ENCODE assay signal across 9 mouse cellular contexts in the genomic region with DNA sequence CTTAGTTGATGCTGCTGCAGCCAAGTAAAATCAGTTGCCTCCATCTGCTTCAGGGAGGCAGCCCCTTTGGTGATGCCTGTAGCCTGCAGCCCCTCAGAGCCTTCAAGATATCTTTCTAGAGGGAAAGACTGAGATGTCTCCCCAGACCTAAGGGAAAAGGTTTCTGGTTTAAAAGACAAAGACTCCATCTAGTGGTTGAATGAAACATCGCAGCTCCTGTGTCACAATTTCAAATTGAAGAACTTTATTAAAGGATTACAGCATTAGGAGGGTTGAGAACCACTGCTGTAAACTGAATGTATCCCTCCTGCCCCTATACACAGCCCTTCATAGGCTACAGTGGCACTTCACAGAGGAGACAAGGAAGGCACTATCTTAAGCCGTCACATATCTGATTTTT.
DNase-seq lines count a peak whose midpoint lies in the region; ATAC-seq and TF ChIP-seq lines count a peak whose summit lies in the region.
"Had no signal": no experiment of that assay in that cellular context is flagged by ENCODE, and none has a peak within 500 bp of the region (broad histone marks: within the 10 kb centered on the region; RNA-seq: fewer than 3 reads in every experiment).

No protein-coding gene starts in this region.

- H3K9me3 ChIP-seq in hindbrain, postnatal 0 days (ENCODE audit: low read length) = no peaks in the 10 kb centered on the region
- no peaks in the 10 kb centered on the region for H3K9me3 ChIP-seq in hindbrain, embryonic 12.5 days (replicated peaks)
- H3K9me3 ChIP-seq in embryonic facial prominence, embryonic 14.5 days (ENCODE audit: control insufficient read depth, low read length) = no peaks in the 10 kb centered on the region
- H3K9me3 ChIP-seq in stomach, postnatal 0 days (ENCODE audit: control insufficient read depth, low read length) = no peaks in the 10 kb centered on the region
- no peaks in the 10 kb centered on the region for H3K9me3 ChIP-seq in midbrain, embryonic 10.5 days (replicated peaks)
- H3K9me3 ChIP-seq: lung, embryonic 15.5 days had no signal

- H3K27ac ChIP-seq in hindbrain, postnatal 0 days = no peak overlapping the region
- no peak overlapping the region for H3K27ac ChIP-seq in hindbrain, embryonic 12.5 days
- no peak overlapping the region for H3K27ac ChIP-seq in testis, adult 2 months (ENCODE audit: control insufficient read depth, insufficient read depth, low read depth, low read length)
- no peak overlapping the region for H3K27ac ChIP-seq in embryonic facial prominence, embryonic 14.5 days (replicated peaks; ENCODE audit: low read depth, low read length)
- H3K27ac ChIP-seq in stomach, postnatal 0 days (replicated peaks) = no peak overlapping the region
- no peak overlapping the region for H3K27ac ChIP-seq in midbrain, embryonic 10.5 days (replicated peaks)
- H3K27ac ChIP-seq: lung, embryonic 15.5 days had no signal

- DNase-seq in hindbrain, postnatal 0 days (ENCODE audit: low spot score) = peak; percentile 88
- DNase-seq in testis, postnatal 14 days (ENCODE audit: low spot score) = no peak
- peak; percentile 59 for DNase-seq in embryonic facial prominence, embryonic 14.5 days (ENCODE audit: low spot score)
- DNase-seq in stomach, postnatal 0 days (ENCODE audit: low spot score) = no peak
- no peak for DNase-seq in urinary bladder, postnatal 14 days (ENCODE audit: low spot score)
- DNase-seq in midbrain, embryonic 10.5 days (ENCODE audit: low spot score) = no peak

- no peaks in the 10 kb centered on the region for H3K36me3 ChIP-seq in hindbrain, postnatal 0 days (ENCODE audit: insufficient read depth, low read length)
- H3K36me3 ChIP-seq in hindbrain, embryonic 12.5 days = no peaks in the 10 kb centered on the region
- H3K36me3 ChIP-seq in testis, adult 2 months (ENCODE audit: control insufficient read depth, insufficient read depth, low read length) = no peaks in the 10 kb centered on the region
- H3K36me3 ChIP-seq in embryonic facial prominence, embryonic 14.5 days (ENCODE audit: control insufficient read depth, insufficient read depth, low read length) = no peaks in the 10 kb centered on the region
- H3K36me3 ChIP-seq in stomach, postnatal 0 days (ENCODE audit: control insufficient read depth, insufficient read depth, low read length) = no peaks in the 10 kb centered on the region
- no peaks in the 10 kb centered on the region for H3K36me3 ChIP-seq in midbrain, embryonic 10.5 days
- H3K36me3 ChIP-seq: lung, embryonic 15.5 days had no signal

- H3K4me2 ChIP-seq in hindbrain, postnatal 0 days (ENCODE audit: low read depth, low read length) = no peak overlapping the region
- no peak overlapping the region for H3K4me2 ChIP-seq in hindbrain, embryonic 12.5 days (replicated peaks)
- no peak overlapping the region for H3K4me2 ChIP-seq in embryonic facial prominence, embryonic 14.5 days (ENCODE audit: low read depth, low read length)
- no peak overlapping the region for H3K4me2 ChIP-seq in stomach, postnatal 0 days (replicated peaks; ENCODE audit: low read depth)
- H3K4me2 ChIP-seq: lung, embryonic 15.5 days had no signal

- no peak for TF ChIP-seq EP300 in stomach, postnatal 0 days (optimal IDR thresholded peaks at IDR 0.05)

- TF ChIP-seq POLR2A in testis, adult 2 months (IDR thresholded peaks at IDR 0.05; ENCODE audit: control insufficient read depth, low read depth, low read length) = no peak

- peak; percentile 74 for TF ChIP-seq CTCF in hindbrain, postnatal 0 days (IDR thresholded peaks at IDR 0.05; ENCODE audit: low read depth)
- TF ChIP-seq CTCF in testis, adult 2 months (IDR thresholded peaks at IDR 0.05; ENCODE audit: control insufficient read depth, insufficient read depth, insufficient replicate concordance, low read depth, low read length) = peak; percentile 10; the same call in 1 of the 2 replicates
- TF ChIP-seq CTCF in stomach, postnatal 0 days (IDR thresholded peaks at IDR 0.05; ENCODE audit: low read depth) = peak; percentile 75

- no peak for ATAC-seq in hindbrain, postnatal 0 days
- ATAC-seq in hindbrain, embryonic 12.5 days (ENCODE audit: low FRiP score) = no peak
- no peak for ATAC-seq in embryonic facial prominence, embryonic 14.5 days (ENCODE audit: low read depth)
- ATAC-seq in stomach, postnatal 0 days (ENCODE audit: low FRiP score, low TSS enrichment) = no peak

- H3K4me1 ChIP-seq in hindbrain, postnatal 0 days (ENCODE audit: insufficient read depth, low read length) = peaks cover 5% of the 10 kb centered on the region; the same call in 1 of the 2 replicates
- H3K4me1 ChIP-seq in hindbrain, embryonic 12.5 days = peaks cover 18% of the 10 kb centered on the region
- H3K4me1 ChIP-seq in testis, adult 2 months (ENCODE audit: control insufficient read depth, insufficient read depth, low read length) = no peaks in the 10 kb centered on the region
- H3K4me1 ChIP-seq in embryonic facial prominence, embryonic 14.5 days (ENCODE audit: control insufficient read depth, insufficient read depth, low read length) = no peaks in the 10 kb centered on the region; the same call in 1 of the 2 replicates
- H3K4me1 ChIP-seq in stomach, postnatal 0 days (replicated peaks; ENCODE audit: control insufficient read depth, insufficient read depth) = no peaks in the 10 kb centered on the region
- H3K4me1 ChIP-seq in midbrain, embryonic 10.5 days = peaks cover 17% of the 10 kb centered on the region

- H3K9ac ChIP-seq in hindbrain, postnatal 0 days (replicated peaks; ENCODE audit: low read length) = no peak overlapping the region
- no peak overlapping the region for H3K9ac ChIP-seq in hindbrain, embryonic 12.5 days
- H3K9ac ChIP-seq in embryonic facial prominence, embryonic 14.5 days (ENCODE audit: low read depth, low read length) = no peak overlapping the region
- H3K9ac ChIP-seq in stomach, postnatal 0 days (ENCODE audit: low read length) = no peak overlapping the region
- H3K9ac ChIP-seq: lung, embryonic 15.5 days had no signal

- H3K27me3 ChIP-seq in hindbrain, postnatal 0 days (ENCODE audit: insufficient read depth, low read length) = no peaks in the 10 kb centered on the region
- 0 out of 2 replicates have a peak, but pooled peaks cover 2% of the 10 kb centered on the region for H3K27me3 ChIP-seq in hindbrain, embryonic 12.5 days
- no peaks in the 10 kb centered on the region for H3K27me3 ChIP-seq in testis, adult 2 months (ENCODE audit: control insufficient read depth, insufficient read depth, low read length)
- H3K27me3 ChIP-seq in embryonic facial prominence, embryonic 14.5 days (replicated peaks; ENCODE audit: control insufficient read depth, insufficient read depth, low read length) = peaks cover 5% of the 10 kb centered on the region; the same call in 1 of the 2 replicates
- H3K27me3 ChIP-seq in stomach, postnatal 0 days (ENCODE audit: control insufficient read depth, insufficient read depth, low read length) = no peaks in the 10 kb centered on the region
- H3K27me3 ChIP-seq in midbrain, embryonic 10.5 days (ENCODE audit: low read depth, poor library complexity, severe bottlenecking) = peaks cover 41% of the 10 kb centered on the region

- no peak overlapping the region for H3K4me3 ChIP-seq in hindbrain, postnatal 0 days (ENCODE audit: low read length)
- H3K4me3 ChIP-seq in hindbrain, embryonic 12.5 days = no peak overlapping the region
- no peak overlapping the region for H3K4me3 ChIP-seq in testis, adult 2 months (ENCODE audit: control insufficient read depth, low read depth, low read length)
- no peak overlapping the region for H3K4me3 ChIP-seq in embryonic facial prominence, embryonic 14.5 days (ENCODE audit: low read depth, low read length)
- no peak overlapping the region for H3K4me3 ChIP-seq in stomach, postnatal 0 days (ENCODE audit: low read depth, low read length)
- H3K4me3 ChIP-seq in midbrain, embryonic 10.5 days = no peak overlapping the region
- H3K4me3 ChIP-seq: lung, embryonic 15.5 days had no signal

- 38% methylated on average over 2 of the region's 2 CpGs for WGBS in hindbrain, postnatal 0 days
- whole genome bisulfite sequencing in hindbrain, embryonic 12.5 days = 31% methylated on average over 2 of the region's 2 CpGs
- 30% methylated on average over 2 of the region's 2 CpGs for WGBS in embryonic facial prominence, embryonic 14.5 days
- WGBS in stomach, postnatal 0 days = 51% methylated on average over 2 of the region's 2 CpGs
- 39% methylated on average over 2 of the region's 2 CpGs for WGBS in midbrain, embryonic 10.5 days

Comparison
In these comparisons a context has a peak if more than half of its experiments do, and no peak if none do; other contexts are left out.
1. DNase-seq: peak in hindbrain, postnatal 0 days (single experiment) and embryonic facial prominence, embryonic 14.5 days (single experiment); none in testis, postnatal 14 days (single experiment), stomach, postnatal 0 days (single experiment), urinary bladder, postnatal 14 days (single experiment) and midbrain, embryonic 10.5 days (single experiment).
2. CTCF ChIP-seq: peak in every context shown above with its lines; median percentile 75 in stomach, postnatal 0 days; 74 in hindbrain, postnatal 0 days; 10 in testis, adult 2 months.